30 mouse cellular contexts compared by ENCODE assay signal in genomic region chrX:93663919-93664586, GRCm38 (mm10). TPM values are rescaled to one million over a fixed set of nuclear protein-coding genes. Genes with fewer than 3 reads are reported as not detected.
DNase-seq lines count a peak whose midpoint lies in the region; ATAC-seq and TF ChIP-seq lines count a peak whose summit lies in the region.
"Had no signal": no experiment of that assay in that cellular context is flagged by ENCODE, and none has a peak within 500 bp of the region (broad histone marks: within the 10 kb centered on the region; RNA-seq: fewer than 3 reads in every experiment).

No protein-coding gene starts in this region.

- WGBS in liver, embryonic 13.5 days (ENCODE audit: insufficient replicate concordance), result 55% methylated on average over 5 of the region's 5 CpGs
- WGBS in liver, embryonic 14.5 days (ENCODE audit: insufficient replicate concordance), result 52% methylated on average over 5 of the region's 5 CpGs
- WGBS in liver, postnatal 0 days (ENCODE audit: insufficient replicate concordance), result 72% methylated on average over 5 of the region's 5 CpGs

- H3K36me3 ChIP-seq in liver, embryonic 13.5 days, result no peaks in the 10 kb centered on the region
- H3K36me3 ChIP-seq in liver, embryonic 14.5 days (replicated peaks; ENCODE audit: control insufficient read depth, insufficient read depth, low read depth), result no peaks in the 10 kb centered on the region
- no peaks in the 10 kb centered on the region for H3K36me3 ChIP-seq in liver, postnatal 0 days (replicated peaks; ENCODE audit: insufficient read depth, low read length)
- H3K36me3 ChIP-seq: forebrain, embryonic 10.5 days; heart, embryonic 10.5 days; heart, embryonic 13.5 days had no signal

- H3K9ac ChIP-seq in liver, embryonic 13.5 days, result no peak overlapping the region
- no peak overlapping the region for H3K9ac ChIP-seq in liver, embryonic 14.5 days (replicated peaks)
- H3K9ac ChIP-seq in liver, postnatal 0 days (replicated peaks), result no peak overlapping the region
- H3K9ac ChIP-seq: forebrain, embryonic 13.5 days; heart, embryonic 13.5 days; hindbrain, embryonic 14.5 days had no signal

- TF ChIP-seq EP300 in liver, embryonic 14.5 days (IDR thresholded peaks at IDR 0.05; ENCODE audit: low read depth), result 0 out of 2 replicates have a peak, but pooled peaks have one; percentile 32
- peak; percentile 40; the same call in 1 of the 2 replicates for TF ChIP-seq EP300 in liver, postnatal 0 days (IDR thresholded peaks at IDR 0.05; ENCODE audit: low read depth)

- peaks cover 17% of the 10 kb centered on the region for H3K4me1 ChIP-seq in liver, embryonic 13.5 days (replicated peaks)
- peaks cover 8 to 11% of the 10 kb centered on the region in 2 experiments for H3K4me1 ChIP-seq in liver, embryonic 14.5 days (replicated peaks; ENCODE audit: control insufficient read depth in 2 of 2, insufficient read depth in 2 of 2, low read length in 1 of 2)
- no peaks in the 10 kb centered on the region for H3K4me1 ChIP-seq in liver, postnatal 0 days (ENCODE audit: insufficient read depth)
- H3K4me1 ChIP-seq: forebrain, embryonic 10.5 days; forebrain, embryonic 13.5 days; heart, embryonic 10.5 days; heart, embryonic 13.5 days had no signal

- H3K27me3 ChIP-seq in liver, embryonic 13.5 days, result no peaks in the 10 kb centered on the region
- no peaks in the 10 kb centered on the region for H3K27me3 ChIP-seq in liver, embryonic 14.5 days (ENCODE audit: control insufficient read depth, insufficient read depth, low read length)
- no peaks in the 10 kb centered on the region for H3K27me3 ChIP-seq in liver, postnatal 0 days (ENCODE audit: insufficient read depth, low read length)
- H3K27me3 ChIP-seq: CH12.LX; forebrain, embryonic 13.5 days; heart, embryonic 13.5 days had no signal

- peak; percentile 58 for ATAC-seq in liver, embryonic 13.5 days (ENCODE audit: low read depth)
- peak; percentile 47; the same call in 1 of the 2 replicates for ATAC-seq in liver, embryonic 14.5 days (ENCODE audit: insufficient read depth)
- no peak for ATAC-seq in liver, postnatal 0 days
- ATAC-seq: activated CD4-positive, CD25-positive, alpha-beta regulatory T cell, adult 4 months; forebrain, embryonic 13.5 days; forebrain, embryonic 16.5 days; hindbrain, postnatal 0 days; inflammation-experienced regulatory T-cells, adult 6 months; Patski had no signal

- no peak overlapping the region for H3K4me3 ChIP-seq in liver, embryonic 13.5 days (replicated peaks)
- H3K4me3 ChIP-seq in liver, embryonic 14.5 days (ENCODE audit: insufficient read depth in 1 of 2, low read depth in 2 of 2, low read length in 2 of 2), result no peak overlapping the region
- H3K4me3 ChIP-seq in liver, postnatal 0 days (ENCODE audit: low read depth, low read length), result no peak overlapping the region
- H3K4me3 ChIP-seq: forebrain, embryonic 10.5 days; forebrain, embryonic 13.5 days; heart, adult 2 months; heart, embryonic 10.5 days; heart, embryonic 13.5 days had no signal

- DNase-seq in liver, embryonic 13.5 days, result no peak
- DNase-seq in liver (no peak), R1 (ENCODE audit: low read depth, low spot score) (peak; percentile 45)
- peak in 2 of 3 experiments; percentile 6 to 19 for DNase-seq in liver, embryonic 14.5 days (ENCODE audit: low read depth in 3 of 3, low spot score in 3 of 3)
- no peak for DNase-seq in liver, postnatal 0 days
- no peak for DNase-seq in adrenal gland, adult (ENCODE audit: inconsistent age in 2 of 2, low spot score in 1 of 2)
- DNase-seq in left cerebral cortex, postnatal 4 days, result no peak
- DNase-seq in adrenal gland, adult 8-10 months, result no peak
- DNase-seq: adrenal gland, postnatal 14 days; B cell, adult 2 months; cerebellum, adult 11-12 months; cerebellum, adult 8-10 months; cerebellum, postnatal 10 days; cerebellum, postnatal 36 days; gastrocnemius, postnatal 10 days; gastrocnemius, postnatal 36 days; heart, adult 2 months; heart, postnatal 14 days; heart, postnatal 4 days had no signal

- intact Hi-C loops in left cerebral cortex, postnatal 4 days (cut with DNase I), result no loop called here

- no peaks in the 10 kb centered on the region for H3K9me3 ChIP-seq in liver, embryonic 13.5 days (replicated peaks)
- no peaks in the 10 kb centered on the region for H3K9me3 ChIP-seq in liver, embryonic 14.5 days (ENCODE audit: control insufficient read depth, low read length)
- H3K9me3 ChIP-seq in liver, postnatal 0 days (ENCODE audit: low read length), result no peaks in the 10 kb centered on the region
- H3K9me3 ChIP-seq: forebrain, embryonic 10.5 days; forebrain, embryonic 13.5 days; heart, embryonic 10.5 days; heart, embryonic 13.5 days had no signal

- no peak overlapping the region for H3K4me2 ChIP-seq in liver, embryonic 13.5 days
- no peak overlapping the region for H3K4me2 ChIP-seq in liver, embryonic 14.5 days (ENCODE audit: low read depth)
- H3K4me2 ChIP-seq in liver, postnatal 0 days (ENCODE audit: low read depth, low read length), result no peak overlapping the region
- H3K4me2 ChIP-seq: forebrain, embryonic 13.5 days; heart, embryonic 13.5 days; hindbrain, embryonic 14.5 days had no signal

- H3K27ac ChIP-seq in liver, embryonic 13.5 days, result peak overlapping the region; percentile 34; the same call in 1 of the 2 replicates
- H3K27ac ChIP-seq in liver, embryonic 14.5 days, result no peak overlapping the region
- H3K27ac ChIP-seq in liver, postnatal 0 days (ENCODE audit: low read depth), result no peak overlapping the region
- H3K27ac ChIP-seq: forebrain, embryonic 10.5 days; forebrain, embryonic 13.5 days; heart, adult 2 months; heart, embryonic 10.5 days; heart, embryonic 13.5 days; hindbrain, embryonic 14.5 days; hindbrain, postnatal 0 days had no signal

- TF ChIP-seq CTCF in liver, embryonic 14.5 days (IDR thresholded peaks at IDR 0.05; ENCODE audit: low read depth), result no peak
- no peak for TF ChIP-seq CTCF in liver, postnatal 0 days (IDR thresholded peaks at IDR 0.05; ENCODE audit: low read depth)

RNA-seq across cellular contexts. Expression of gene Pcyt1b, which starts 9.4 kb away (rescaled TPM):
- 7.2 and 8.9 TPM in 2 replicates for polyA plus RNA-seq in liver, embryonic 13.5 days (2015; fragmentation: Nextera tagmentation; extraction: Ambion mirVana)
- polyA plus RNA-seq in liver, embryonic 14.5 days (2012; rRNA removed), result 6.3 and 8.3 TPM in 2 replicates
- polyA plus RNA-seq in liver, embryonic 14.5 days (2014; fragmentation: Nextera tagmentation; extraction: Ambion mirVana), result 4.3 and 4.8 TPM in 2 replicates
- 2.0 and 2.1 TPM in 2 replicates for polyA plus RNA-seq in liver, postnatal 0 days (2015; fragmentation: Nextera tagmentation; extraction: Ambion mirVana)
- total RNA-seq in left cerebral cortex, postnatal 4 days (2021), result 10 to 100 TPM; 64.8 to 67.3 TPM
- total RNA-seq in adrenal gland, adult 8-10 months (2022), result 1 to 10 TPM in 3 of 4 experiments, under 1 TPM in 1; 0.55 to 1.6 (median 1.1) TPM

RNA-seq across cellular contexts. Expression of gene Pola1, which starts 32.1 kb away (rescaled TPM):
- 16.4 and 22.3 TPM in 2 replicates for polyA plus RNA-seq in liver, embryonic 13.5 days (2015; fragmentation: Nextera tagmentation; extraction: Ambion mirVana)
- 3.9 and 6.7 TPM in 2 replicates for polyA plus RNA-seq in liver, embryonic 14.5 days (2012; rRNA removed)
- 14.3 and 15.3 TPM in 2 replicates for polyA plus RNA-seq in liver, embryonic 14.5 days (2014; fragmentation: Nextera tagmentation; extraction: Ambion mirVana)
- polyA plus RNA-seq in liver, postnatal 0 days (2015; fragmentation: Nextera tagmentation; extraction: Ambion mirVana), result 4.6 and 5.3 TPM in 2 replicates
- total RNA-seq in left cerebral cortex, postnatal 4 days (2021), result 10 to 100 TPM in 1 of 2 experiments, 1 to 10 TPM in 1; 9.0 to 10.0 TPM
- 10 to 100 TPM in 1 of 4 experiments, 1 to 10 TPM in 3; 6.5 to 10.1 (median 9.2) TPM for total RNA-seq in adrenal gland, adult 8-10 months (2022)

Comparison
In these comparisons a context has a peak if more than half of its experiments do, and no peak if none do; other contexts are left out.
1. DNase-seq: peak in R1 (single experiment) and liver, embryonic 14.5 days (2 of 3); none in liver, embryonic 13.5 days (single experiment), liver (single experiment), liver, postnatal 0 days (single experiment), adrenal gland, adult (0 of 2), left cerebral cortex, postnatal 4 days (single experiment) and adrenal gland, adult 8-10 months (single experiment).